Mouse (Mus musculus) c-Kit-positive CD71-positive TER-119-negative erythroid progenitor cells, embryonic 14.5 days (primary cell): ENCODE results near the gene Nlgn3.
A peak's percentile ranks its signal among the peaks of the same experiment; 100 is the strongest.
"Not testable (repeated sequence)": the region's sequence is repeated elsewhere in the genome, so short reads cannot be mapped to it uniquely, and the experiment has no call there.

Source experiments
- DNase-seq: peaks from one replicate; pipeline ENCODE4 v3.0.0-alpha.2; 2013; ENCODE audit warnings: low read depth

Nlgn3 gene

GRCm38 (mm10) chrX:101300427-101301030 lies 1.6 kb downstream of the Nlgn3 start:
- no peak for DNase-seq

GRCm38 (mm10) chrX:101301654-101302053 lies 2.7 kb downstream of the Nlgn3 start:
- DNase-seq, result no peak

- DNase-seq, result no peak
Observed at GRCm38 (mm10) chrX:101304646-101305045, 5.7 kb downstream of the Nlgn3 start.

DNA sequence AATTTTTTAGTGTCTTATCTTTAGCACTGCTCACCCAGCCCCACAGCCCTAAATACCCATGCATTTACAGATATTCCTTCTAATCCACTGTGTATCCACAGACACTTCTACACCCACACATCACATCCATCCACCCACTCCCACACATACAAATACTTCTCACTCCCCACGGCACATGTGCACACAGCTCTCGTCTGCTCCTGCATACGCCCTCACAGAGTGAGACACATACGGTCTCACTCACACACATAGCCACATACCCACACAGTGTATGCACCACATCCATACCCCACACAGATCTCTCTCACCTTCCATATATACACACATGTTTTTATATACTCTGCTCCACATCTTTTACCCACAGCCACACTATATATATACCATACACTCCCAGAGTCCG lies 10.3 kb downstream of the Nlgn3 start:
- DNase-seq, result no peak

DNA sequence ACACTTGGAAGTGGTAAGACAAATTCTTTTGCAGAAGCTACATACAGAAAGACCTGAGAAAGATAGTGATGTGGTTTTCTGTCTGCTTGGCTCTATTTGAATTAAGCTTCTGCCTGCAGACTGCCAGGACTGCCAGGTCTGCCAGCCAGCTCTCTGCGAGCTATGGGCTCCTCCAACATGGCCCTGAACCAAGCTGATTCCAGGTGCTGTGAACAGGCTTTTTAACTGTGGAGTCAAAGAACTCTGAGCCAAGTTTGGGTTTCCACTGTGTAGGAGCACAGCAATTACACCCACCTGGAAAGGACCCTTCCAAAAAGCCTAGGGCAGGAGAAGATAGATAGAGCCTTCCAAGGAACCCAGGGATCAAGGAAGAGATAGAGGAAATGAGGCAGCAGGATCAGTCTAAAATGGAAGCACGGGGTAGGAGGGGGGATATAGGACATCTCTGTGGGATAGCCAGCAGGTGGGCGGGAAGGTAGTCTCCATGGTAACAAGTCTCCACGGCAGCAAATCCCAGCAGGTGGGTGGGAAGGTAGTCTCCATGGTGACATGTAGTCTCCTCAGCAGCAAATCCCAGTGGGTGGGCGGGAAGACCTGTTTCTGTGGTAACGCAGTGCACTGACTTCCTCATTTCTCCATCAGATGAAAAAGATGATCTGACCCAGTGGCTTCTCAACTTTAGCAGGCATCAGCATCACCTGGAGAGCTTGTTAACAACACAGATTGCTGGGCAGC lies 14.8 kb downstream of the Nlgn3 start:
- DNase-seq, result no peak

GRCm38 (mm10) chrX:101319775-101320174 lies 20.8 kb downstream of the Nlgn3 start:
- no peak for DNase-seq

DNA sequence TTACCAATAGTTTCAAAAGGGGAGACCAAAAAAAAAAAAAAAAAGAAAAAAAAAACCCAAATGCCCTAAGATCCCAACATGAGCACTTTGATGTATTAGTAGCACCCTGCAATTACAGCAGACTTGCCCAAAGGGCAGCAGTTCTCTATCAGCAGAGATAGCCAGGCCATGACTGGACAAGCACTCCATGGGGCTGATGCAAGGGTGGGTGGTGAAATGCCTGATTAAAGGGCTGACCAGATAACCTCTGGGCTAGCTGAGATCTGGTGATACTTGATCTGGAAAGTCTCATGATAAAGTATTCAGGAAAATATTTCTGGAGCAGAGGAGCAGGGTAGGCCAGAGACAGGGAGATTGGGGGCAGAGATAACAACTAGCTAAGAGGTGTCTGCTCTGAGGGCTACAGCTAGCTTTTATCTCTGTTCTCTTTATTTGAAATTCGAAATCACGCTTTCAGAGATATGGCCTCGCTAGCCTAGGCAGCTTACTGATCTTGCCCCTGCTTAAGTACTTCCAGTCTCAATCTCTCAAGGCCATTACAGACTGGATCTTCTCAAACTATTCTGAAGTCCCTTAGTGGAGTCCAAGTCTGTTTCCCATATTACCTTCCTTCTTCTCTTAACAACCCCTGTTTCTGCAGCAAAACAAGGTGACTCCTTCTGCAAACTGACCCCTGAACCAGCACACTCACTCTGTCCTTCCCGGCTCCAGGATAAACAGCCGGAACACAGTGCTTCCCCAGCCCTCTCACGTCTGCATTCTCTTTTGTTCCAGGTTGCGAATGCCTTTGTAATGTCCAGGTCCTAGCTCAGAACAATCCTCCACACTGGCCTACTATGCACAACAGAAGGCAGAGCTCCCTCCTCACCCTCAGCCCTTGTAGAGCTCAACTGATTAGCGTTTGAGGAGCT lies 27.3 kb downstream of the Nlgn3 start:
- no peak for DNase-seq

- peak; percentile 36 for DNase-seq
Observed at GRCm38 (mm10) chrX:101329372-101330028, 30.5 kb downstream of the Nlgn3 start.

DNA sequence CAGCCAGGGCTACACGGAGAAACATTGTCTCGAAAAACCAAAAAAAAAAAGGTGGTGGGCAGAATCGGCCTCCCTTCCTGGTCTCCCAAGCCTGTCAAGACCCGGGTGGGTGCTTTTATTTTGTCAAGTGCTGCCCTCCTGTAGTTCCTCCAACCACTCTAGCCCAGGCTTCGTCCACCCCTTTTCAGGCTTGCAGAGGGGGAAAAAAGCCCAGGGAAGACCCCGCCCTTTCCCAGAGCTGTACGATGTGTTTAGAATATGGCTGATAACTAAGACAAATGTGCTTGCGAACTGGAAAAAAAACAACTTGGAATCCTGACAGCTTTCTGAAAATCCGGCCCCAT lies 33.0 kb downstream of the Nlgn3 start:
- DNase-seq, result no peak

DNA sequence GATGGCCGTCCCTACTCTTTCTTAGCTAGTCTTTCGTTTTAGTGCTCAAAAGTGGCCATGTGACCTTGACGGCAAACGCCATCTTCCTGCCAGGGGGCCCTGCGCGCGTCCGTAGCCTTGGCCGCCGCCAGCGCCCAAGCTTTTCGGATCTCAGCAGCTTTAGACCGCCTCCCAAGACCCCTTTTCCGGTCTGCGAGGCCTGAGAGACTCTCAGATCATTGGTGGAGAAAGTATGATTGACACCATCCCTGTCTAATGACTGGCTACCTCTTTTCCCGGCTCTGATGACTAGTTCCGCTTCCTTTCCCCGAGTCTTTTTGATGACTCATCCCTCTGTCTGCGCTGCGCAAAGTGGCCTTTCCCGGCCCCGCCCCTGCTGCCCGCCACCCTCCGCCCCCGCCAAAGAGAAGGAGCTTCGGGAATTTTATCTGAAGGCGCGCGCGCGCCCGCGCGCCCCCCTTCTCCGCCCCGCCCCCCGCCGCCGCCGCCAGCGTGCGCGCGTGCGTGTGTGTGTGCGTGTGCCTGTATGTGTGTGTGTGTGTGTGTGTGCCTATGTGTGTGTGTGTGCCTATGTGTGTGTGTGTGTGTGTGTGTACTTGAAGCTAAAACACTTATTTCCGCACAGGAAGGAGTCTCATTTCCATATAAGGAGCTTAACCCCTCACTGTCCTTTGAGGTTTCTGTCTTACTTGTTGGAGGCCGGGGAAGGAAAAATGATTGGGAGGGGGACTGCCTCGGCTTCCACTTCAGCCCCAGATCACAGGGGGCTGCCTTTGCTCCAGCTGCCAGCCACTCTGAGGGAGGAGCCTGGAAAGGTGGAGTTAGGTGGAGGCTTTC lies 33.6 kb downstream of the Nlgn3 start:
- DNase-seq, result peak; percentile 82

DNA sequence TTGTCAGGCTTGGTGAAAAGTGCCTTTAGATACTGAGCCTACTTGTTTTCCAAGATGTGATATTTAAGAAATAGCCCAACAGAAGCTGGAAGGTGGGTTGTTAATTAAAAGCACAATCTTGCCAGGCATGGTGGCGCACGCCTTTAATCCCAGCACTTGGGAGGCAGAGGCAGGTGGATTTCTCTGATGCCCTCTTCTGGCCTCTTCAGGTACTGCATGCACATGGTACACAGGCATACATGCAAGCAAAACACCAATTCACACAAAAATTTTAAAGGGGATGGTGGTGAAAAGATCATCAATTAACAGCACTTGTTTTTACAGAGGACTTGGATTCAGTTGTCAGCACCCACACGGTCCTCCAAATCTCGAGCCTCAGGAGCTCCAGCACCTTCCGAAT lies 35.6 kb downstream of the Nlgn3 start:
- peak; percentile 21 for DNase-seq

- DNase-seq, result no peak
Observed at GRCm38 (mm10) chrX:101338666-101339065, 39.7 kb downstream of the Nlgn3 start.

GRCm38 (mm10) chrX:101342837-101343236 lies 43.9 kb downstream of the Nlgn3 start:
- DNase-seq, result not testable (repeated sequence)

- no peak for DNase-seq
Observed at GRCm38 (mm10) chrX:101345456-101345855, 46.5 kb downstream of the Nlgn3 start.

GRCm38 (mm10) chrX:101346475-101346874 lies 47.5 kb downstream of the Nlgn3 start:
- no peak for DNase-seq

- DNase-seq, result peak; percentile 43
Observed at GRCm38 (mm10) chrX:101351188-101351587, 52.2 kb downstream of the Nlgn3 start.

GRCm38 (mm10) chrX:101358902-101359301 lies 59.9 kb downstream of the Nlgn3 start:
- not testable (repeated sequence) for DNase-seq

GRCm38 (mm10) chrX:101369001-101369400 lies 70.0 kb downstream of the Nlgn3 start:
- no peak for DNase-seq

DNA sequence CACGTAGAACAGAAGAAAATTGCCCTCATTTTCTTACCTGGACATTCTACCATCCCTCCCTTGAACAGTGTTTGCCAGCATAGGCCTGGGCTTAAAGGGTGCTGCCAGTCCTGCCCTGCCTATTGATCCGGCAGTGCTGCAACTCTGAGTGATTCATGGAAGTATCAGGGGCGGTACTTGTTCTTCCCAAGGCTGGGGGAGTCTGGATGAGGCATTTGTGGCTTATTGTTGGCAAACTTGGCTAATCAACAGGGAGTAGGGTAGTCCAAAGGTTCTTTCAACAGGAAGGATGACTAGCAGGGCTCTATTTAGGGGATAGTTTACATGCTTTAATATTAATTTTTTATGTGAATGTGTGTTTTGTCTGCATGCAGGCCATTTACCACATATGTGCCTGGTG lies 71.6 kb downstream of the Nlgn3 start:
- no peak for DNase-seq

DNA sequence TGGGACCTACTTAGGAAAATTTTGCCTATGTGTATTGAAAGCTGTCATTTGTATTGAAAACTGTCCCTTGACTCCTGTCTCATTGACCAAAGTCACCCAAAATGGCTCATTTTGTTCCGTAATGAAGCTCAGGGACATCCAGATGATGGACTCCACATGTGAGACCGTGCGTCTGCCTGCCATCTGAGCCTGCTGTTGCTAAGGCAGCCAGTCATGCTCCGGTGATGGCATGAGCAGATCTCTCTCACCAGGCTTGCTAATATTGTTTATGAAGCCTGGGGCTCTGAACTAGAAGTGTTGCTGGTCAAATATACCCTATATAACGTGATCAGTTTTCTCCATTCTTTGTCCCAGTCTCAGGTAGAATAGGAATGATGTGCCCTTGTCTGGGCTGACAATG lies 74.0 kb downstream of the Nlgn3 start:
- no peak for DNase-seq
